Mouse (Mus musculus): ENCODE measurements at regions not wholly inside any gene's neighbourhood (a gene's known extent, or its start where the extent isn't known, plus 50 kb on each side); places are given as distances from the start of the nearest gene placed in this dataset.

GRCm38 (mm10) chr10:98231017-98231416 is 504.5 kb upstream of the C030005K15Rik start:
- no peak for TF ChIP-seq POLR2A (IDR thresholded peaks at IDR 0.05; ENCODE audit: borderline replicate concordance, insufficient read depth, low read length)
- no peak for TF ChIP-seq CTCF (IDR thresholded peaks at IDR 0.05; ENCODE audit: borderline replicate concordance, insufficient read depth, low read depth, low read length)

All from cerebellum, adult 2 months (tissue).